Mouse (Mus musculus) C2C12 (cell line): ENCODE measurements around the gene Lgals1.

Experiments used
- CTCF ChIP-seq: IDR thresholded peaks from one replicate; pipeline ENCODE4 v1.5.1; 2011; ENCODE audit not compliant: control insufficient read depth, insufficient read depth, insufficient read length
- MAX ChIP-seq: IDR thresholded peaks from one replicate; pipeline ENCODE4 v1.6.1; 2011; ENCODE audit warnings: mild to moderate bottlenecking, control low read depth
- USF1 ChIP-seq: IDR thresholded peaks from one replicate; pipeline ENCODE4 v1.6.1; 2011; ENCODE audit warnings: low read depth, mild to moderate bottlenecking, control low read depth, moderate library complexity

- TF ChIP-seq CTCF: no peak
- no peak for TF ChIP-seq USF1
- peak; percentile 10 for TF ChIP-seq MAX
These were observed 679 bp downstream of the Lgals1 start for GRCm38 (mm10) chr15:78927021-78927787.
